Mouse (Mus musculus): ENCODE results near the gene Rab2b.
A peak's percentile ranks its signal among the peaks of the same experiment; 100 is the strongest.
"Not testable (repeated sequence)": the region's sequence is repeated elsewhere in the genome, so short reads cannot be mapped to it uniquely, and the experiment has no call there.

The Rab2b gene

GRCm38 (mm10) chr14:52278932-52279746, at the start of gene Rab2b, which contains the start of gene Tox4:
Gene Rab2b (minus strand): TSS chr14:52279545.
Gene Tox4 (plus strand): TSS chr14:52279146.
- peak; percentile 99 for DNase-seq

GRCm38 (mm10) chr14:52327910-52328812, 48.8 kb upstream of the Rab2b start, which contains the start of gene Sall2:
Gene Sall2 (minus strand): TSS chr14:52328762.
- peak; percentile 53 for DNase-seq

DNA sequence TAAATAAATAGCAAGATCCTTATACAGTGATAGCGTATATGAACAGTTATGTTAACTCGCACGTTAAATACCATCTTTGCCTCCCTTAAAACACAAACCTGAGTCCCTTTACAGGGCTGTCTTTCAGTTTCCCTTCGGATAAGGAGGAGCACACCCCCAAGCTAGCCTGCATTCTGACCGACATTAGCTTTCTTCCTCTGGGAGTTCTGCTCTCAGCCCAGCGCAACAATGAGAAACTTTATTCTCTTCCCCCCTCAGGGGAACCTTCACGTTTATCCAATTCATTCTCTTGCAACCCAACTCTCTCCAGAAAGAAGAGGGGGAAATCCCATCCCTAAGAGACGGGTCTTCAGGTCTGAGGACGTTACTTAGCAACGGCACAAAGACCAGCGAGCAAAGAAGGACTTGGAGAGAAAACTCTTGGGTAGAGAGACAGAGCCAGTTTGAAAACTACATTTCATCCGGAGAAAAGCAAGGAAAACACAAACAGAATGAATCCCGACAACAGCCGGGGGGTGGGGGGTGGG, 48.1 kb upstream of the Rab2b start:
- peak; percentile 72 for DNase-seq

GRCm38 (mm10) chr14:52325890-52326289, 46.5 kb upstream of the Rab2b start:
- DNase-seq: peak; percentile 66

GRCm38 (mm10) chr14:52319361-52319760, 40.0 kb upstream of the Rab2b start:
- no peak for DNase-seq

GRCm38 (mm10) chr14:52316441-52317225, 37.3 kb upstream of the Rab2b start:
- peak; percentile 78 for DNase-seq

- DNase-seq: peak; percentile 89
Observed at GRCm38 (mm10) chr14:52315792-52316440, 36.6 kb upstream of the Rab2b start.

GRCm38 (mm10) chr14:52315283-52315780, 36.0 kb upstream of the Rab2b start:
- DNase-seq: no peak

GRCm38 (mm10) chr14:52314808-52315150, 35.4 kb upstream of the Rab2b start:
- no peak for DNase-seq

GRCm38 (mm10) chr14:52313931-52314807, 34.8 kb upstream of the Rab2b start:
- DNase-seq: no peak

DNA sequence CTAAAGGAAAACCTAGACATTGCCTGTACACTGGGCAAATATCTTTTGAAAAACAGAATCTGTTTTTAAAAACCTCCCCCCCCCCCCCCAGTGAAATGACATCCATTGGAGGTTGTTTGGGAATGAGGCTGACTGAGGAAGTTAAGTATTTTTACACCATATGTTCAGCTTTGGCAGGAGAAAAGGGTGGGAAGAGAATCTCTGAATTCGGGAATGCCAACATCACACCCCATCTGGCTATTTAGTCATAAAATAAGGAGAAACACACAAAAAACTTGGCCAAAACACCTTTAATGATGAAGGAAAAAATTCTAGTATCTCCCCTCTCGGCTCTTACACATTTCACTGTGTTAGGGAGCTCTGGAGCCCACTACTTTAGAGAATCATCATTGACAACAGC, 31.6 kb upstream of the Rab2b start:
- DNase-seq: no peak

GRCm38 (mm10) chr14:52310343-52310742, 31.0 kb upstream of the Rab2b start:
- not testable (repeated sequence) for DNase-seq

- no peak for DNase-seq
Observed at GRCm38 (mm10) chr14:52306100-52306499, 26.8 kb upstream of the Rab2b start.

DNA sequence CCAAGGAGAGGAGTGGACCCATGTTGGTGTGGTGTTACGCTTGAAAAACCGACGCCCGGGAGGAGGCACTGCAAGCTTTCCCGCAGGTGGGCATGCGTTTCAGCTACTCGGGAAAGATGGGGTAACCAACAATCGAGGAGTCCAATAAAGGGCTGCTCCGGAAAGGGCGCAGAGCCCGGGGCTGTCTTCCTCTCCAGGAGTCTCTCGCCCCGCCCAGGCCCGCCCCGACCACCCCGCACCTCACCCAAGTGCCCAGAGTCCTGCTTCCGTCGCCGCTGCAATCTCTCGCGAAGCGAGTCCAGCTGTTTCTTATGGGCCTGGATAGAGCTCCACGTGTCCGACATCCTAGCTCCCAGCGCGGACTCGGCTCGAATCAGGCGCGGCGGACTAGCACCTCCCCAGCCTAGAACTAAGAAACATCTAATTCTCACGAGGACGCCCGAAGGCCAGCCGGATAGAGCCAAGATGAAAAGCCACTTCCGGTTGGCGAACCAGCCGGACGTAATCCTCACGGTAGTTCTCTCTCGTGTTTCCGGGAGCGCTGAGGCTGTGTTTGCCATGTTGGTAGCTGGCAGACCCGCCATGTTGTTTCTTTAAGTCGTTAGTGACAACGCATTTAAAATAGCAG, 25.4 kb upstream of the Rab2b start, which contains the start of gene Mettl3:
Gene Mettl3 (minus strand): TSS at position 485 of the 628 bp plus-strand sequence.
- DNase-seq: peak; percentile 96

DNA sequence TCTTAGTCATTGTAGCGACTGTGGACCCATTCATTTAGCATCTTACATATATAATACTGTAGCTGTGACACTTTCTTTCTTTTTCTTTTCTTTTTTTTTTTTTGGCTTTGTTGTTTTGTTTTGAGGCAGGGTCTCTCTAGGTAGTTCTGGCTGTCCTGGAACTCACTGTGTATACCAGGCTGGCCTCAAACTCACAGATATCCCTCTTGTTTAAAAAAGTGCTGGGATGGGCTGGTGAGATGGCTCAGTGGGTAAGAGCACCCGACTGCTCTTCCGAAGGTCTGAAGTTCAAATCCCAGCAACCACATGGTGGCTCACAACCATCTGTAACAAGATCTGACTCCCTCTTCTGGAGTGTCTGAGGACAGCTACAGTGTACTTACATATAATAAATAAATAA, 24.2 kb upstream of the Rab2b start:
- not testable (repeated sequence) for DNase-seq

GRCm38 (mm10) chr14:52295558-52296264, 16.4 kb upstream of the Rab2b start:
- DNase-seq: peak; percentile 71

DNA sequence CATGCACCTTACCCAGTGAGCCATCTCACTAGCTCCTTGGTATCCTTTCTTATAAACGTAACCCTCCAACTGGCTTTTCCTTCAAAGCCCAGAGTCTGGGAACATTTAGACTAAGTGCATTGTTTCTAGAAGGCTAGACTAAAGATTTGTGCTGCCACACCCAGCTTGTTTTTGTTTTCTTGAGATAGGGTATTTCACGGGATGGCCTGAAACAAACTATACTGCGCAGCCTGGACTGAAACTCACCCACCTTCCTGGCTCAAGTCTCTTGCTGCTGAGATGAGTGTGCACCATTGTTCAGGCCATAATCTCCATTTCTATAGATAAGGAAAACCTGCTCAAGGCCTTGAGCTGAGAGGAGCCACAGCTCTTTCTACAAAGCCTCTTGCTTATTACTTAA, 4.8 kb upstream of the Rab2b start:
- DNase-seq: no peak

DNA sequence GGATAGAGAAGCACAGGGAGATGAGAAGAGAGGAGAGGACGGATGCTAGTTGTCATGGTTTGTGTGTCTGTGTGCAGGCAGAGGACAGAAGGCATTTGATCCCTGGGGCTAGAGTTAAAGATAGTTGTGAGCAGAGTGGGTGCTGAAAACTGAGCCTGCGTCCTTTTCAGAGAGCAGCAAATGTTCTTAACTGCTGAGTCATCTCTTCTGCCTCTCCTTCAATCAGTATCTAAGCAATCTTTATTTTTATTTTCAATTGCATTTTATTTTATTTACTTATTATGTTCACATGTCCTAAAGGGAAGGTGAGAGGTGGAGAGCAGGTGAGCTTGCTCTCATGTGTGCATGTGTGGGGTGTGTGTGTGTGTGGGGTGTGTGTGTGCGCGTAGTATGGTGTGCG, 4.3 kb upstream of the Rab2b start:
- no peak for DNase-seq

DNA sequence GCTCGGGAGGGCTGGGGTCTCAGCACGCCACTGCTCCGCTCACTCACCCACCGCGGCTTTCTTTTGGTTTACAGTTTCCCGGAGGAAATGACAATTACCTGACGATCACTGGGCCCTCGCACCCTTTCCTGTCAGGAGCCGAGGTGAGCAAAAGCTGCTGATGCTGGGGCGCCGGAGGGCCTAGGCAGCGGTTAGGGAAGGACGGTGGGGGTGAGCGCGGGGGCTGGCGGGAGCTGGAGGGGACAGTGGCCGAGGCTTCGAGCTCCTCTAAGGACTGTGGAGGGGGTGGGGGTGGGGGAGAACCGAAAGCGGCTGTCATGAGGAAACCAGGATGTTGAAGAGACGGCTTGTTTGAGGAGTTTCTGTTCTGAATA, 389 bp upstream of the Rab2b start:
- DNase-seq: no peak

GRCm38 (mm10) chr14:52277210-52277609, 2.1 kb downstream of the Rab2b start:
- DNase-seq: no peak
